Mouse (Mus musculus): ENCODE measurements around the gene Slc16a7.
A peak's percentile ranks its signal among the peaks of the same experiment; 100 is the strongest.

Slc16a7 gene

DNA sequence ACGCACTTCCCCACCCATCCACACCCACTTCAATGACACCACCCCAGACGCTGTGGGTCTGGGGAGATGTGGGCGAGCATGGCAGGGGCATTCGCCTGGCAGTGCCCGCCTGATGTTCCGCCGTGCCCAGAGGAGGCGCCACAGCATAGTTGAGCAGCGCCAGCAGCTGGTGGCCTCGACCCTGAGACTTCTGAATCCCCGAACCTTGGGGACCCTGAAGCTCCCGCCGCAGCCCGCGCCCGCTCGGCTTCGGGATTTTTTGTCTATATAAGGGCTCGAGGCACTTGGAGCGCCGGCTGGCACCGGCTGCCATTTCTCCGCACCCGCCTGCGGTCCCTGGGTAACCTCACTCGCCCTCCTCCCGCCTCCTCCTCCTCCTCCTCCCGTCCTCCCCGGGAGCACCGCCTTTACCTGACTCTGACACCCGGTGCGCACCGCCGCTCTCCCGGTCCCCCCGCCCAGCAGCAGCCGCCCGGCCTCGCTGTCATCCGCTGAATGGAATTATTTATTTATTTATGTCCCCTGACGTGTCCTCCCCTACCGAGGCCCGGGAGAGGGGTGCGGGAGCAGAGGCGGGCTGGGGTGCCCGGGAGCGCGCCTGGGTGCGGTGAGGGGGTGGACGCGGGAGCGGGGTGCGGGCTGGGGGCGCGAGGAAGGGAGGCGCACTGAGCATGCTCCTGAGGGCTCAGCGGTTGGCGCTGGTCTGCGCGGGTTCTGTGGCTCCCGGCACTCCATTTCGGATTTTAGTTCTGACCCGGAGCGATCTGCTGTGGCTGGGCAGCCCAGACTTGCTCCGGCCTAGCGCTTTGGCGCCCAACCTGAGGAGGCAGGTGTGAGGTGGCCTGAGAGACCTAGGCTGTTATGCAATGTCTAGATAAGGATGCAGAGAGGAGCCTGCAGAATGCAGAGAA lies at the start of gene Slc16a7:
Slc16a7 (minus strand) TSS at position 590 of the 911 bp plus-strand sequence.
- DNase-seq (ENCODE audit: low read depth, low spot score): peak; percentile 74

DNA sequence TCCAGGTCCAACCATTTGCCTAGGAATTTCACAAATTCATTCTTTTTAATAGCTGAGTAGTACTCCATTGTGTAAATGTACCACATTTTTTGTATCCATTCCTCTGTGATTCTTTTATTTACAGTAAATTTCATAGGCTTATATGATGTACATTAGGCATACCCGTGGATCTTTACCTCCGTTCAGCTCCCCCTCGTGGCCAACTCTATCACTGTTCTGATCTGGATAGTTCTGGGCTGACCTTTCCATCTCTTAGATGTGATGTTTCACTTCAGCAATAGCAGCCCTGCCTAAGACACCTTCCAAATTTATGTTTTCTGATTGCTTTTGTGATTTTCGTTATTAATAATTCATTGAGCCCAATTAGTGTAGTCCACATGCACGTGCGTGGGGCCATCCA lies 29.5 kb upstream of the Slc16a7 start:
- no peak for DNase-seq (ENCODE audit: low read depth, low spot score)

DNA sequence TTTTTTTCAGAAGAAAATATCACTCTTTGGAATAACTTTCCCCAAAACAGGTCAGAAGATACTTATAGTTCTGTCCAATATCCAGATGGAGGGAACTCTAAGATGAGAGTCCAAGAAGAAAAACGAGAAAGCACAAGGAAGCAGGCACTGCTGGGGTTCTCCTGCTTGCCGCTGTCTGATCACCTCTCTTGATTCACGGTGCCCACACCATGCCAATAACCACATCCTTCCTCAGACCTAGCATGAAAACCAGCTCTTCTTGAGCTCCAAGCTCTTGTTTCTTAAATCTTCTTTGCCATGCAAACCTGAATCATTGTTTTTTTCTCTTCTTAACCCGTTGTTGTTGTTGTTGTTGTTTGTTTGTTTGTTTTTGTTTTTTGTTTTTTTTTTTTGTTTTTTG lies 10.5 kb upstream of the Slc16a7 start:
- no peak for DNase-seq (ENCODE audit: low read depth, low spot score)

DNA sequence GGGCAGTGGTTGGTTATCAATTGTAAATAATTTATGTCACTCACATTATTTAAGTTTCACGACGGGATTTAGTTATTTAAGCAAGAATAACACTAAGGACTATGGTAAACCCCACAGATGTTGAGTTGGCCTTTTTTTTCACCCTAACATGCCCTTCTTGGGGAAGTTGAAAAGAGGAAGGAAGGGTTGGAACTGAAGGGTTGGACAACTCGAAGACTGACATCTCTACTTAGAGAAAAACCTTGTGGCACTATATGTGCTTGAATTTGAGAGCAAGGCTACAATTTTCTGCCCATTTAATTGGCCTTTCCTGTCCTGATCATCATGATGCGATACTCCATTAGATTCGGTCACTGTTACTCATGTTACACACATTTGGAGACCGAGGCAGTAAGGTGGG lies 746 bp upstream of the Slc16a7 start:
- no peak for DNase-seq (ENCODE audit: low read depth, low spot score)

DNA sequence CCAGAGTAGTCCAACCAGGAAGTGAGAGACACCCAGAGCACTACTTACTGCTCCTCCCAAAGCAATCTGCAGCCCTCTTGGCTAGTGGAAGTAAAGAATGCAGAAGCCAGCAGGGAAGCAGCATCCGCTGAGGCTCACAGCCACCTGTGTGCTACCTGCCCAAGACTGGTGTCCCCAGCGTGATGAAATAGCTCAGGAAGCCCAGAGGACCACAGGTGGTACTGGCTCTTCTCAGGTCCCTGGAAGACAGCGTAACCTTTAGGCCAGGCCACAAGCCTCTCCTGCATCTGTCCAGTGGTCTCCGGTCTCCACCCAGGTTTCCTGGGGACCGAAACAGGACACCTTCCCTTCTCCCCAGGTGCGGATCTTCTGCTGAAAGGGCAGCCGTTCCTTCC lies 787 bp downstream of the Slc16a7 start:
- peak; percentile 14 for DNase-seq (ENCODE audit: low read depth, low spot score)

DNA sequence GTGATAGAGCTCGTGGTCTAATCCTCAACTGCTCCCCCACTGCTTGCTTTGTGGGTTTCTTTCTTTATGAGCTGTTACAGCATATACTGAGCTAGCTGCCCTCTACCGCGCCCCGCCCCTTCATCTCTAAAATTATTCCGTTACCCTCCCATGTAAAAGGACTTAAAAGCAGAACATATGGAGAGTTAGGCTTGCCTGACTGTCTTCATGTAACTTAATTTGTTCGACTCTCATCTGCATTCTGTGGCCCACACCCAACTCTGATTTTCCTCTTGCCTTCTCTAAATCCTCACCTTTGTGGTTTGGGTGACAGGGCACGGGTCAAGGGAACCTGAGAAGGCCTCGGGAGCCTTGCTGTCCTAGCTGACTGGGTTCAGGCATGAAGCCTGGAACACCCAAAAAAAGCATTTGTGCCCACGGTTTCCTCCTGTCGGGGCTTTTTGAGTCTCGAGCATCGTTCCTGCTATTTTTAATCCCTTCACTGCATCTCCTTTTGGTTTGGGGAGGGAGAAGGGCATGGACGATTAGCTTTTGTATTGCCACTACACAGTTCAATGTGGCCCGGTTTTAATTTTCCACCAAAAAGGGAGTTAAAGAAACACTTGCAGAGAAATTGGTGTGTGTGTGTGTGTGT lies 1.4 kb downstream of the Slc16a7 start:
- DNase-seq (ENCODE audit: low read depth, low spot score): peak; percentile 8

DNA sequence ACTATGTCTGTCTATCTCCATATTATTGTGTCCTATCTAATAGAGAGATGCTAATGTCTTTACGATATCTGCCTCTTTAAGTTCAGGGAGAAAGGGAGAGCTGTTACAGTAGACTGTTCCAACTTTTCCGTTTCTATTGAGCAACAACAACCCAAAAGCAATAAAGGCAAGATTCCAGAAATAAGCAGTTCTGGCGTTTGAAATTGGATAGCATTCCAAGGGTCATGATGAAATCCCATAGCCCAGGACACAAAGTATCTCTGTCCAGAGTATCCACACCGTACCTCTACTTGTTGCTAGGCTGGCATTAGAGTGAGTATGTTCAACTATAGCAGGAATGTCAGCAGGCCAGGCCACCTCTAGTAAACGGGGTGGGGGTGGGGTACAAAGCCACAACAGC lies 13.7 kb downstream of the Slc16a7 start:
- no peak for DNase-seq (ENCODE audit: low read depth, low spot score)

DNA sequence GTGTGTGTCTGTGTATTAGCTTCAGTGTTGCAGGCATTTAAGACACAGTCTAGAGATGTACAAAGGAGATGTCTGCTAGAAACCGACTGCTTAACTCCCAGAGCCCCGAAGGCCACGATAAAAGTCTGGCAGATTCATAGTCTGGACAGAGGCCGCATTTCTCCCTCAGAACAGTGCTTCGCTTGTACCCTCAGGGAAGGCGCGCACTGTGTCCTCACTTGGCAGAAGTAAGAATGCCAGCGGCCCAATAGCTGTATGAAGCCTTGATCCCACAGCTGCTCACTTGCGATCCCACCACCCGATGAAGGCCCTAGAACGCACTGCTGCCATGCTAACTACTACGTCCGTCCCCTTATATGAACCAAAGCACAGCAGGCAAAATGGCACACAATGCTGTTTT lies 16.6 kb downstream of the Slc16a7 start:
- DNase-seq (ENCODE audit: low read depth, low spot score): no peak

DNA sequence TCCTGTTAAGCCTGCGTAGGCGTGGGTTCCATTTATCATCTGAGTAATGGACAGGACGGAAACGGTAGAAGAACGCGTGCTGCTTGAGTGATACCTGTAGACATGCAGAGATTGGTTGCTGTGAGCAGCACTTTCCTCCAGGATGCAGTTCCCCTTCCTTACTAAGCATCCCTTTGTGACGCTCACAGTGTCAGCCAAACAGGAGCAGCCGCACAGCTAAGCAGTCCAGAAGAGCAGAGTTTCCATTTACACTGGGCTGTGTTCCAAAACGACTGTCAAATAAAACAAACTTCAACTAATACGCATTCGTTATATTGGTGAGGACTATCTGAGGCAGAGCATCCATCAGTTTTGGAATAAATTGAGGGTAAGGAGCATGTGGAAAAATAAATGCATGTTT lies 17.8 kb downstream of the Slc16a7 start:
- DNase-seq (ENCODE audit: low read depth, low spot score): no peak

DNA sequence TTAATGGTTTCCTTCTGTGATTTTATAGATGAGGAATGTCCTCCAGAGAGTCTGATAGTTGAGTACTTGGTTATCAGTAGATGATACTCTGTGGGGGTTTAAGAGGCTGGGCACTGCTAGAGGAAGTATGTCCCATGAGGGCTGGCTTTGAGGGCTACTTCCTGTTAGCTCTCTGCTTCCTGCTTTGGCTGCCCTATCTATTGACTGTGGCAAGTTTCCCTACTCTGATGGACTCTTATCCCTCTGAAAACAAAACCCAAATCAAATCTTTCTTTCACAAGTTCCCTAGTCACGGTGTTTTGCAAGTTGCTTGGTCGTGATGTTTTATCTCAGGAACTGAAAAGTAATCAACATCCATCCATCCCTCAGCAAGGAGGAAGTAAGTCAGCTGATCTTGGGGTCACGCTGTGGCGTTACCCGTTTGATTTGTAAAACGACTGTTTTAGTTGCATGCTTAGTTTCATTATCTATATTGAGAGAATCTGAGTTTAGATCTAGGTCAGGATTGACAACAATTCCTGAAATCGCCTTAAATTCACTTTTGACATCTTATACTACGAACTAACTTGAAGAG lies 19.1 kb downstream of the Slc16a7 start:
- DNase-seq (ENCODE audit: low read depth, low spot score): no peak

DNA sequence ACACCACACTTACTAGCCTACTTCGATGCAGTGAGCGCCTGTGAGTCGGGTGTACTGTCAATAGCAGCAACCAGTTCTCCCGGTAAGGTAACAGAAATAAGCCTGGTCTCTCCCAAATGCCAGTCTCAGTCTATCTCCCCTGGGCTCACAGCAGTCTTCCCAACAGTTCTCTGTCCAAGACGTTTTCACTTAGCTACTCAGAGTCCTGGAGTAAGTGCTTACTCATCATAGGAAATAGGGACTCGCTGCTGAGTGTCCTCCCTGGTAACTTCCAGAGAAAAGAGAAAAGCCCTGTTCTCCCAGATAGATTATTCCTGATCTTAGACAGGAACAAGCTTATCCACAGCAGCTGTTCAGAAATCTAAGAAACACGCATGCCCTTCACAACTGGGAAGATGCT lies 30.8 kb downstream of the Slc16a7 start:
- no peak for DNase-seq (ENCODE audit: low read depth, low spot score)

DNA sequence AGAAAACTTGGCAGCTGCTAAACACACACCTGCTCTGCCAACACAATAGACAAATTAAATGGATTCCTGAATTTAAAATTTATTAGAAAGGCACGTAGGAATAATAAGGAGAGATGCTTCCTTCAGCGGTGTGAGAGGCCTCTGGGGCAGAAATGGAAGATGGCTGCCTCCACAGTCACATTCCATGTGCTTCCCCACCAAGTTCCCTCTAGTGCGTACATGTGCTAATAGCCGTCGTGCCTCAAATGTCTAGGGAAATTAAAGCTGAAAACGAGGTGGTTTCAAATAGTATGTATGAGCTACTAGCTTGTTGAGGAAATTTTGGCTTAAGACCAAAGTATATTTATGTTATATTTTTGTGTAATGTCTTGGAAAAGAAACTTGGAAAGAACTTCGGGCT lies 36.5 kb downstream of the Slc16a7 start:
- no peak for DNase-seq (ENCODE audit: low read depth, low spot score)

DNA sequence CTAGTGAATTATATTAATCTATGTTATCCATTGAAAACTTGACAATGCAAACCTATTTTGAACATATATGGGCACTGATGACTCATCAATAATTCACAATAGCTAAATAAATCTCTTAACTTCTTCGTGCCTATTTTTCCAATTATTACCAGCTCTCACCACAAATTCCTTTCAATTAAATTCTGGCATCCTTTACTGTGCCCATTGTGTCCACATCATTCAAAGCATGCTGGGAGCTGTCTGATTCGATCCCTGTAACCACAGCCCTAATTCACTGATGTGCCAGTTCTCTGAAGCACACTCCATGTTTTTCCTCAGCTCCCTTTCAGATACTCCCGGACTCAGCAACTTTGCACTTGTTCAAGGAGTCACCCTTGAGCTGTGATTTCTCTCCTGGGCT lies 41.1 kb downstream of the Slc16a7 start:
- no peak for DNase-seq (ENCODE audit: low read depth, low spot score)

DNA sequence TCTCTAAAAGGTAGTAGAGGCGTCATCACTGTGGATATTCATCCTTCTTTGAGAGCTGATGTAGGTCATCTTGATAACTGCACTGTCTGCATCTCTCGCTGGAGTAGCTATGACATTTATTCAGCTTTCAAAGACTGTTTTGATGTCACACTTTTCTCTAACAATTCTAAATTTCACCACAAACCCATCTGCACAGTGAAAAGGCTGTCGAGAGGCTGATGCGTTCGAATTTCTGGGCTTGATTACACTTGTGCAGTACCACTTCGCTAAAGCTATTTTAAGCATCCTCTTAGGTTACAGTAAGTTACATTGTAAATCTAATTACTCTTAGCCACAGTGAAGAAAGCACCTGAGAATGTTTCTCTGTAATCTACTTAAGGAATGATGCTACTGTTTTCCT lies 42.1 kb downstream of the Slc16a7 start:
- no peak for DNase-seq (ENCODE audit: low read depth, low spot score)

DNA sequence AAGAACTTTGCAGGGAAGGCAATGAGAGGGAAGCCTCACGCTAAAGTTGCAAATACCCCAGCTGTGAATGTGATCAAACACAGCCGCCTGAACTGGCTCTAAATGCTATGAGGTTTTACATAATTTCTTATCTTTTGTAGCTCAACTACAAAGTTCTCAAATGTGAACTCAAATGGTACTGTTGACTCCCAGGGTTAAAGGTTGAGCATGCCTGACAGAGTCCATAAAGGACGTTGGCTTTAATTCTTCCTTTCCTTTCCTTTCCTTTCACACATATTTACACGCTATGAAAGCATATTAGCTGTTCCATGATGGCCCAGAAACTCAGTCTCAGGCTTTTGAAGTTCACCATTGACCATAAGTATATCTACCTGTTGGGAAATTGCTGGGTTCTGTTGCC lies 42.9 kb downstream of the Slc16a7 start:
- DNase-seq (ENCODE audit: low read depth, low spot score): no peak

DNA sequence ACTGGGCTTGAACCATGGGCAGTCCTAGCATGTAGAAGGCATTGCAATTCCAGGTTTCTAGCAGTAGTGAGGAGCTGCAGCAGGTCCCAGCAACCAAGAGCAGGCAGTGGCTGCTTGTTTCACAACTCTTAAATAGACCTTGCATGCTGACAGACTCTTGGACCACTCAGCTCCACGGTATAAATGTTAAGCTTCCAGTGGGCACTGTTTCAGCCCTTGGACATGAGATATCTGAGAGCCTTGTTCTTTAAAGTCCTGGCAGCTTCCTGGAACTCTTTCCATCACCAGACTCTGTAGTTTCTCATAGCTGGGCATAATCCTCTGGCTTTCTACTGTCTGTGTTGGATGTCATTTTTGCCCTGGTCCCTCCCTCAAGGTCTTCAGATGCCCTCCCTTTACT lies 43.7 kb downstream of the Slc16a7 start:
- no peak for DNase-seq (ENCODE audit: low read depth, low spot score)

DNA sequence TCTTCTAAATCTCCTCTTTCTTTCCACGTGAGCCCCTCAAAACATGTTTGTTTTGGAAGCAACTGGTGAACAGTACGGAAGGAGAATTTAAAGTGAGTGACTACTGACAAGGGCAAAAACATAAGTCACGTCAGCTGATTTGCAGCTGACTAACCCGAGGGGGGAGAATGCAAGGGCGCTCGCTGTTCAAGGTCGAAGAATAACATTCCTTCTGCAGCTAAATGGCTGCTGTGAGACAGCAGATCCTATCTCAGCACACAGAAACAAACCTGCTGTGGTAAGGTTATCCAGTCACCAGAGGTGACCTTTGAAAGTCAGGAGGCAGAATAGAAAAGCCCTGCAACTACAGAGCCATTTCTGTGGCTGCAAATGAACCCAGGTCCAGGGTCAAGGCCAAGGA lies 47.1 kb downstream of the Slc16a7 start:
- no peak for DNase-seq (ENCODE audit: low read depth, low spot score)

DNA sequence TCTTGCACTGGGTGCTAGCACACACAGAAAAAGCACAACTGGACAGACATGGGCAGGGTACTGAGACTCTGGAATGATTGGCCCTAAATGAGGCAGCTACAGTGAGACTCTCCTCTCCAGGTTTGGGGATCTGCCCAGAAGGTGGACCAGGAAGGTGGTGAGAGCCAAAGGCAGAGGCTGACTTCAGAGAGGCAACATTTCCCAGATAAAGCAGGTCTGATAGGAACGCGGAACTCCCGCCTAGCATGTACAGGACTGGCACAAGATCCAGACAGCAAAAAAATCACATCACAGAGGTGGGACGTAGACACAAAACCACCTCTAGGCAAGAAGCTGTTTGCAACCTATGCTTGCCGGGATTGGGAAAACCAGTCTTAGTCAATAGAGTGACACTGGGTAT lies 55.5 kb downstream of the Slc16a7 start:
- DNase-seq (ENCODE audit: low read depth, low spot score): no peak

DNA sequence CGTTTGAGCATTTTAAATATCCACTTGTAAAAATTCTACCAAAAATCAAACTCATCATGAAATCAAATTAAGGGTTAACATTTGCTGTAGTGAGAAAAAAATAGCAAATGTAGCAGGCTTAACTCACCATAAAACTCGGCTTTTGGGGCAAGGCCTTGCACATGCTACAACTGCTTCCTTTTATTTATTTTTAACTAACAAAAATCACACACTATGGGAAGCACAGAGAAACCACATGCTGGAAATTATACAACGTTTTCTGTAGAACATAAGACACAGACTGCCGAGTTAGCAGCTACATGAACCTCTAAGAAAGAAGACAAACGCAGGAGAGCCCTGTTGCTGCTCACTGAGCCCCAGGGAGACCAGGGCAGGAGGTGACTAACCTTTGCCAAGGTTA lies 57.9 kb downstream of the Slc16a7 start:
- no peak for DNase-seq (ENCODE audit: low read depth, low spot score)

DNA sequence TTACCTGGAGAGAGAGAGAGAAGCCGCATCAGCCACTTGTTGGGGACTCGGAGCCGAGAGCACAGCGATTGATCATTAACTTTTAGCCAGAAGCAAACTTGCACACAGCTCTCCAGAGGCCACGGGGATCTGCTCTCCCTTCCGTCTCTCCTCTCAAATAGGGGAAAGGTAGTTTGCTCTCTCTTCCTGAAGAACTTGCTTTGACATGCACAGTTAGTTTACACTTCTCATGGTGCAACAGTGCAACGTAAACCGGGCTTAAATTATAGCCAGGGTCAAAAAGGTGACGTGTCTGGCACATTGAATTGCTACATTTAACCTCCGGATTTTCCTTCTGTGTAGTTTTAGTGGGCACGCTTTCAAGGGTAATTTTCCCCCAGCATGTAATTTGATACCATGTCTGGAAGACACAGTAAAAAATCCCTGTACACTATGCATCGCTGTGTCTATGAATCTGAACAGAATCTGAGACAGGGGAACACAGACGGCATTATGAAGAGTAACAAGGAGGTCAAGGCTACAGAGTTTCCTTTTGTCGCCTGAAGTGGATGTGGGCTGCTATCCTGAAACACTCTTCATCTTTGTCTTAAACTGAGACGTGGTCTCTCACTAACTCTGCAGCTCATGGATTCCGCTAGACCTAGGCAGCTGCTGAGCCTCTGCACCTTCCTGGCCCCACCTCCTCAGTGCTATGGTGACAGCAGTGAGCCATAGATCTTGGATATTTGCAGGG lies 60.8 kb downstream of the Slc16a7 start:
- DNase-seq (ENCODE audit: low read depth, low spot score): no peak

DNA sequence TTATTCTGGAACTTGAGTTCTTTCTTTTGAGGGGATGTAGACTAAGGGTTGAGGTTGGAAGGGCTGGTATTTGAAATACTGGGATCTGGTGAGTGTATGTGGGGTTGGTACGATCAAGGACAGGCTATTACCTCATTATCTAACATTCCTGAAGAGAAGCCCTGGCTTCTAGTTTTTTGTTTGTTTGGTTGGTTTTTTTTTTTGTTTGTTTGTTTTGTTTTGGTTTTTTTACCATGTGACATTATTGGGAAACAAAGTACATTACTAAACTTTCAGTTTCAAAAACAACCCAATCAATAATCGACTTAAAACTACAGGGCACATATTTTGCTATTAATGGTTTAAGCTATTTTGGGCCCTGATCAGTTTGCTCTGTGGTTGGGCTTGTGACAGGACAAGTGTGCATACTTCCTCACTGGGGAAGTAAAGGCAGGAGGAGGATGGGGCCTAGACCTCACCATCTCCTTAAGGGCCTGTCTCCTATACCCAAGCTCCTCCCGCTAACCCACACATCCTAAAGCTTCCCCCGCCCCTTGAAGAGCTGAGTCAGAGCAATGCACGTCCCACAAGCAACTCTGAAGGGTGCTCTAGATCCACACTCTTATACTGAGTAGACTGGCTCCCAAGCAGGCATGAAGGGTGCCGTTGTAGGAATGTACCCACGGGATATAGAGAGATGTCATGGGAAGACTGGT lies 64.2 kb downstream of the Slc16a7 start:
- DNase-seq (ENCODE audit: low read depth, low spot score): no peak
